Mouse (Mus musculus) forebrain, embryonic 14.5 days (tissue): Measurements from ENCODE around the gene Lpo. TPM values are rescaled to one million over a fixed set of nuclear protein-coding genes. Genes with fewer than 3 reads are reported as not detected.

ENCODE experiments used
- ATAC-seq: fragments of 200-750 bp; cut with Nextera tagmentation; 2 replicates; pipeline ENCODE4 v1.8.0; 2017; ENCODE audit warnings: mild to moderate bottlenecking, moderate library complexity
- DNase-seq: peaks from one replicate; pipeline ENCODE4 v3.0.0-alpha.2; 2015; ENCODE audit warnings: low spot score
- H3K27ac ChIP-seq: fragments of 300-500 bp; sonication (generic); 2 replicates; pipeline ENCODE4 v1.5.1; 2014; ENCODE audit warnings: low read depth, mild to moderate bottlenecking, control low read depth, low read length, moderate library complexity
- H3K27me3 ChIP-seq: fragments of 300-500 bp; sonication (generic); replicated peaks from 2 replicates; pipeline ENCODE4 v1.6.1; 2014; ENCODE audit warnings: low read length, control low read depth, mixed read lengths; ENCODE audit not compliant: control insufficient read depth, insufficient read depth
- H3K36me3 ChIP-seq: fragments of 300-500 bp; sonication (generic); 2 replicates; pipeline ENCODE4 v1.6.1; 2014; ENCODE audit warnings: low read length, control low read depth; ENCODE audit not compliant: control insufficient read depth, insufficient read depth
- H3K4me1 ChIP-seq: fragments of 300-500 bp; sonication (generic); 2 replicates; pipeline ENCODE4 v1.6.1; 2014; ENCODE audit warnings: antibody characterized with exemption, low read length, control low read depth; ENCODE audit not compliant: control insufficient read depth, insufficient read depth
- H3K4me2 ChIP-seq: fragments of 300-500 bp; sonication (generic); 2 replicates; pipeline ENCODE4 v1.6.1; 2014; ENCODE audit warnings: mild to moderate bottlenecking, control low read depth, low read length
- H3K4me3 ChIP-seq: fragments of 300-500 bp; sonication (generic); 2 replicates; pipeline ENCODE4 v1.5.1; 2014; ENCODE audit warnings: low read depth, low read length, control low read depth
- H3K9ac ChIP-seq: fragments of 300-500 bp; sonication (generic); 2 replicates; pipeline ENCODE4 v1.6.1; 2014; ENCODE audit warnings: mild to moderate bottlenecking, low read length, control low read depth, moderate library complexity
- H3K9me3 ChIP-seq: fragments of 300-500 bp; sonication (generic); replicated peaks from 2 replicates; pipeline ENCODE4 v1.6.1; 2016; ENCODE audit warnings: low read length, control low read depth, mixed read lengths; ENCODE audit not compliant: control insufficient read depth
- WGBS: fragments of 180-500 bp; shearing (Covaris S2); extraction: QIAGEN DNeasy Blood & Tissue Kit; methylation state at CpG from one replicate; pipeline ENCODE4 v1.1.7; 2014; 5-methylcytosine and 5-hydroxymethylcytosine counted together
- polyA plus RNA-seq: library from polyadenylated mRNA; unstranded; fragments of >200 nt; fragmentation: Nextera tagmentation; extraction: Ambion mirVana; gene quantifications from 2 replicates; pipeline ENCODE4 v1.2.1, GENCODE M21; 2014

Lpo gene
- polyA plus RNA-seq, 1 experiment from 2014 or later, result 0.53 TPM

- peak overlapping the region; percentile 45 for H3K4me2 ChIP-seq
- peak overlapping the region; percentile 20 for H3K4me3 ChIP-seq
- DNase-seq (peak; percentile 79), ATAC-seq (peak; percentile 72; the same call in 1 of the 2 replicates)
- 3% methylated on average over 30 of the region's 31 CpGs for WGBS
- no peaks in the 10 kb centered on the region for H3K36me3 ChIP-seq
- H3K9me3 ChIP-seq, result no peaks in the 10 kb centered on the region
- H3K27me3 ChIP-seq, result no peaks in the 10 kb centered on the region
- H3K27ac ChIP-seq, result no peak overlapping the region
- 0 out of 2 replicates have a peak, but pooled peaks cover 3% of the 10 kb centered on the region for H3K4me1 ChIP-seq
- peak overlapping the region; percentile 37 for H3K9ac ChIP-seq
These were observed 11.2 kb downstream of the Lpo start for GRCm38 (mm10) chr11:87816707-87817442.

GRCm38 (mm10) chr11:87814831-87815230 lies 13.3 kb downstream of the Lpo start:
- no peak overlapping the region for H3K27ac ChIP-seq
- no peak overlapping the region for H3K4me3 ChIP-seq
- 65% methylated on average over 8 of the region's 8 CpGs for WGBS
- 0 out of 2 replicates have a peak, but pooled peaks cover 3% of the 10 kb centered on the region for H3K4me1 ChIP-seq
- DNase-seq (no peak), ATAC-seq (no peak)
- H3K36me3 ChIP-seq, result no peaks in the 10 kb centered on the region
- no peaks in the 10 kb centered on the region for H3K27me3 ChIP-seq
- no peaks in the 10 kb centered on the region for H3K9me3 ChIP-seq
- H3K9ac ChIP-seq, result no peak overlapping the region
- no peak overlapping the region for H3K4me2 ChIP-seq

- no peaks in the 10 kb centered on the region for H3K4me1 ChIP-seq
- no peak overlapping the region for H3K9ac ChIP-seq
- no peaks in the 10 kb centered on the region for H3K36me3 ChIP-seq
- ATAC-seq (no peak), DNase-seq (peak; percentile 19)
- WGBS, result 62% methylated on average over 3 of the region's 4 CpGs
- no peaks in the 10 kb centered on the region for H3K9me3 ChIP-seq
- H3K4me2 ChIP-seq, result no peak overlapping the region
- H3K27ac ChIP-seq, result no peak overlapping the region
- no peaks in the 10 kb centered on the region for H3K27me3 ChIP-seq
- H3K4me3 ChIP-seq, result no peak overlapping the region
These were observed 16.7 kb downstream of the Lpo start for GRCm38 (mm10) chr11:87811396-87811795.

GRCm38 (mm10) chr11:87808236-87808635 lies 19.9 kb downstream of the Lpo start:
- H3K9me3 ChIP-seq, result no peaks in the 10 kb centered on the region
- no peak overlapping the region for H3K4me2 ChIP-seq
- ATAC-seq (no peak), DNase-seq (no peak)
- H3K9ac ChIP-seq, result no peak overlapping the region
- no peak overlapping the region for H3K27ac ChIP-seq
- no peaks in the 10 kb centered on the region for H3K36me3 ChIP-seq
- no peak overlapping the region for H3K4me3 ChIP-seq
- no peaks in the 10 kb centered on the region for H3K4me1 ChIP-seq
- WGBS, result 84% methylated on average over 7 of the region's 7 CpGs
- no peaks in the 10 kb centered on the region for H3K27me3 ChIP-seq

GRCm38 (mm10) chr11:87807433-87807832 lies 20.7 kb downstream of the Lpo start:
- H3K9ac ChIP-seq, result no peak overlapping the region
- DNase-seq (no peak), ATAC-seq (no peak)
- no peak overlapping the region for H3K4me3 ChIP-seq
- H3K27me3 ChIP-seq, result no peaks in the 10 kb centered on the region
- H3K4me2 ChIP-seq, result no peak overlapping the region
- WGBS, result 85% methylated on average over 6 of the region's 6 CpGs
- H3K27ac ChIP-seq, result no peak overlapping the region
- H3K4me1 ChIP-seq, result no peaks in the 10 kb centered on the region
- no peaks in the 10 kb centered on the region for H3K9me3 ChIP-seq
- no peaks in the 10 kb centered on the region for H3K36me3 ChIP-seq

GRCm38 (mm10) chr11:87805448-87805847 lies 22.6 kb downstream of the Lpo start:
- no peak for ATAC-seq
- Histone ChIP-seq H3K9me3 (no peaks in the 10 kb centered on the region), H3K27ac (no peak overlapping the region), H3K27me3 (no peaks in the 10 kb centered on the region), H3K9ac (no peak overlapping the region), H3K4me3 (no peak overlapping the region), H3K4me1 (no peaks in the 10 kb centered on the region), H3K4me2 (no peak overlapping the region), H3K36me3 (no peaks in the 10 kb centered on the region)
- WGBS, result 64% methylated on average over 1 of the region's 1 CpGs
- DNase-seq, result no peak

- 51% methylated on average over 14 of the region's 14 CpGs for WGBS
- Histone ChIP-seq H3K27me3 (no peaks in the 10 kb centered on the region), H3K9me3 (no peaks in the 10 kb centered on the region), H3K9ac (no peak overlapping the region), H3K4me1 (no peaks in the 10 kb centered on the region), H3K27ac (no peak overlapping the region), H3K4me2 (no peak overlapping the region), H3K4me3 (no peak overlapping the region), H3K36me3 (no peaks in the 10 kb centered on the region)
- DNase-seq, result peak; percentile 38
- no peak for ATAC-seq
These were observed 25.5 kb downstream of the Lpo start for GRCm38 (mm10) chr11:87802621-87803020.

GRCm38 (mm10) chr11:87801711-87802275 lies 26.3 kb downstream of the Lpo start:
- no peaks in the 10 kb centered on the region for H3K9me3 ChIP-seq
- H3K4me3 ChIP-seq, result no peak overlapping the region
- no peaks in the 10 kb centered on the region for H3K4me1 ChIP-seq
- no peak overlapping the region for H3K27ac ChIP-seq
- 77% methylated on average over 22 of the region's 22 CpGs for WGBS
- H3K27me3 ChIP-seq, result no peaks in the 10 kb centered on the region
- DNase-seq (no peak), ATAC-seq (no peak)
- no peak overlapping the region for H3K9ac ChIP-seq
- H3K36me3 ChIP-seq, result no peaks in the 10 kb centered on the region
- no peak overlapping the region for H3K4me2 ChIP-seq

- Histone ChIP-seq H3K9ac (no peak within 1 kb of the TSS), H3K27ac (no peak within 1 kb of the TSS), H3K36me3 (no peaks in the 10 kb centered on the region), H3K4me2 (no peak within 1 kb of the TSS), H3K9me3 (no peaks in the 10 kb centered on the region), H3K27me3 (no peaks in the 10 kb centered on the region), H3K4me1 (no peaks in the 10 kb centered on the region), H3K4me3 (no peak within 1 kb of the TSS)
- DNase-seq (no peak), ATAC-seq (no peak)
- 79% methylated on average over 3 of the region's 3 CpGs for WGBS
These were observed 34.6 kb downstream of the Lpo start, which contains the start of gene Mpo for GRCm38 (mm10) chr11:87793460-87793859. Gene Mpo (plus strand): TSS chr11:87793581.
